Mouse (Mus musculus) Patski (cell line): ENCODE measurements around the gene Susd1. TPM values are rescaled to one million over a fixed set of nuclear protein-coding genes. Genes with fewer than 3 reads are reported as not detected.

Experiments
- ATAC-seq: fragments of 100-300 bp; one replicate; pipeline ENCODE4 v1.8.0; 2021
- CTCF ChIA-PET: fragments of 350-600 bp; sonication (Branson Sonifier 250); formaldehyde crosslinking; loops from one replicate; lab custom pipeline; 2022; ENCODE audit warnings: inconsistent platforms; lab: Charles Lee
- POLR2A ChIA-PET: fragments of 350-600 bp; sonication (Branson Sonifier 250); formaldehyde crosslinking; loops from one replicate; lab custom pipeline; 2022; ENCODE audit warnings: antibody characterized with exemption, inconsistent platforms; lab: Charles Lee
- DNase-seq: peaks from one replicate; pipeline ENCODE4 v3.0.0-alpha.2; 2011; ENCODE audit warnings: low read depth, low spot score
- H3K27me3 ChIP-seq: fragments of 371-371 bp; one replicate; pipeline ENCODE4 v1.5.1; 2021
- CTCF ChIP-seq: fragments of 100-300 bp; IDR thresholded peaks from one replicate; pipeline ENCODE4 v1.5.1; 2021
- in situ Hi-C: fragments of 300-500 bp; cut with MboI; formaldehyde crosslinking; loops from 3 replicates; pipeline ENCODE4 v1.11.1; 2018; ENCODE audit warnings: low pct_unique_long_range_greater_than_20kb, mixed read lengths
- polyA plus RNA-seq: library from polyadenylated mRNA; unstranded; gene quantifications from one replicate; pipeline ENCODE4 v1.2.3, GENCODE M21; 2021

The Susd1 gene
- polyA plus RNA-seq, 1 experiment from 2014 or later = 2.1 TPM

- POLR2A ChIA-PET = no interaction called here
- H3K27me3 ChIP-seq = no peaks in the 10 kb centered on the region
- CTCF ChIA-PET = interaction anchor here (1.4 kb wide), 1 partner anchor 34 kb away, joined by 3 read pairs; no protein-coding TSS in a partner anchor
- no peak for ATAC-seq
- DNase-seq = no peak
- TF ChIP-seq CTCF = no peak
- in situ Hi-C loops = no loop called here
Observed at GRCm38 (mm10) chr4:59434039-59434438, 4.4 kb downstream of the Susd1 start.

- no peaks in the 10 kb centered on the region for H3K27me3 ChIP-seq
- no peak for DNase-seq
- no peak for ATAC-seq
- no peak for TF ChIP-seq CTCF
- ChIA-PET CTCF (no interaction called here), POLR2A (no interaction called here)
- in situ Hi-C loops = no loop called here
Observed at GRCm38 (mm10) chr4:59429128-59429527, 9.3 kb downstream of the Susd1 start.

- TF ChIP-seq CTCF = no peak
- ATAC-seq (no peak), DNase-seq (no peak)
- in situ Hi-C loops = no loop called here
- POLR2A ChIA-PET = no interaction called here
- CTCF ChIA-PET = interaction anchor here (1.0 kb wide), 1 partner anchor 22 kb away, joined by 3 read pairs; no protein-coding TSS in a partner anchor
- no peaks in the 10 kb centered on the region for H3K27me3 ChIP-seq
Observed at GRCm38 (mm10) chr4:59426429-59426828, 12.0 kb downstream of the Susd1 start.

GRCm38 (mm10) chr4:59422808-59423207 lies 15.6 kb downstream of the Susd1 start:
- ChIA-PET POLR2A (no interaction called here), CTCF (no interaction called here)
- ATAC-seq (no peak), DNase-seq (no peak)
- TF ChIP-seq CTCF = no peak
- in situ Hi-C loops = no loop called here
- no peaks in the 10 kb centered on the region for H3K27me3 ChIP-seq

GRCm38 (mm10) chr4:59422025-59422783 lies 16.2 kb downstream of the Susd1 start:
- no peaks in the 10 kb centered on the region for H3K27me3 ChIP-seq
- ATAC-seq (no peak), DNase-seq (no peak)
- TF ChIP-seq CTCF = no peak
- in situ Hi-C loops = no loop called here
- ChIA-PET CTCF (no interaction called here), POLR2A (no interaction called here)

- no peaks in the 10 kb centered on the region for H3K27me3 ChIP-seq
- DNase-seq = no peak
- TF ChIP-seq CTCF = no peak
- CTCF ChIA-PET = no interaction called here
- POLR2A ChIA-PET = no interaction called here
- ATAC-seq = no peak
- in situ Hi-C loops = no loop called here
Observed at GRCm38 (mm10) chr4:59421369-59421746, 17.1 kb downstream of the Susd1 start.

GRCm38 (mm10) chr4:59420695-59421368 lies 17.6 kb downstream of the Susd1 start:
- POLR2A ChIA-PET = no interaction called here
- in situ Hi-C loops = no loop called here

GRCm38 (mm10) chr4:59419211-59419610 lies 19.2 kb downstream of the Susd1 start:
- TF ChIP-seq CTCF = no peak
- no peak for DNase-seq
- CTCF ChIA-PET = no interaction called here
- in situ Hi-C loops = no loop called here
- POLR2A ChIA-PET = no interaction called here
- ATAC-seq = no peak
- H3K27me3 ChIP-seq = no peaks in the 10 kb centered on the region

More at GRCm38 (mm10) chr4:59420695-59421368, 17.6 kb downstream of the Susd1 start:
- ATAC-seq (no peak), DNase-seq (no peak)
- TF ChIP-seq CTCF = no peak
- CTCF ChIA-PET = no interaction called here
- no peaks in the 10 kb centered on the region for H3K27me3 ChIP-seq

GRCm38 (mm10) chr4:59413428-59413827 lies 25.0 kb downstream of the Susd1 start:
- in situ Hi-C loops = no loop called here
- TF ChIP-seq CTCF = no peak
- ATAC-seq (no peak), DNase-seq (no peak)
- ChIA-PET CTCF (no interaction called here), POLR2A (no interaction called here)
- H3K27me3 ChIP-seq = no peaks in the 10 kb centered on the region

GRCm38 (mm10) chr4:59411153-59411552 lies 27.3 kb downstream of the Susd1 start:
- CTCF ChIA-PET = no interaction called here

GRCm38 (mm10) chr4:59407766-59408165 lies 30.7 kb downstream of the Susd1 start:
- TF ChIP-seq CTCF = no peak
- H3K27me3 ChIP-seq = no peaks in the 10 kb centered on the region
- DNase-seq (no peak), ATAC-seq (no peak)
- POLR2A ChIA-PET = no interaction called here
- in situ Hi-C loops = no loop called here
- CTCF ChIA-PET = no interaction called here

More at GRCm38 (mm10) chr4:59411153-59411552, 27.3 kb downstream of the Susd1 start:
- ATAC-seq (no peak), DNase-seq (no peak)
- no peak for TF ChIP-seq CTCF
- no peaks in the 10 kb centered on the region for H3K27me3 ChIP-seq
- POLR2A ChIA-PET = no interaction called here
- in situ Hi-C loops = no loop called here
